Mouse (Mus musculus) stomach, embryonic 14.5 days (tissue): ENCODE data around the gene Mars. TPM values are rescaled to one million over a fixed set of nuclear protein-coding genes. Genes with fewer than 3 reads are reported as not detected.

Source experiments
- ATAC-seq: fragments of 200-750 bp; cut with Nextera tagmentation; 2 replicates; pipeline ENCODE4 v1.8.0; 2017; ENCODE audit warnings: low read depth, moderate TSS enrichment; ENCODE audit not compliant: insufficient number of reproducible peaks, insufficient read depth, low FRiP score
- H3K27ac ChIP-seq: fragments of 300-500 bp; sonication (generic); 2 replicates; pipeline ENCODE4 v1.5.1; 2014; ENCODE audit warnings: mild to moderate bottlenecking, low read length, moderate library complexity, mixed read lengths
- H3K27me3 ChIP-seq: fragments of 300-500 bp; sonication (generic); 2 replicates; pipeline ENCODE4 v1.6.1; 2014; ENCODE audit warnings: low read length, control low read depth, mixed read lengths; ENCODE audit not compliant: control insufficient read depth, insufficient read depth
- H3K36me3 ChIP-seq: fragments of 300-500 bp; sonication (generic); 2 replicates; pipeline ENCODE4 v1.6.1; 2014; ENCODE audit warnings: mild to moderate bottlenecking, control low read depth, low read length, moderate library complexity, mixed read lengths; ENCODE audit not compliant: control insufficient read depth, insufficient read depth
- H3K4me1 ChIP-seq: fragments of 300-500 bp; sonication (generic); 2 replicates; pipeline ENCODE4 v1.6.1; 2014; ENCODE audit warnings: low read length, control low read depth, mixed read lengths; ENCODE audit not compliant: control insufficient read depth, insufficient read depth
- H3K4me2 ChIP-seq: fragments of 300-500 bp; sonication (generic); replicated peaks from 2 replicates; pipeline ENCODE4 v1.6.1; 2014; ENCODE audit warnings: low read depth, low read length, control low read depth
- H3K4me3 ChIP-seq: fragments of 300-500 bp; sonication (generic); 2 replicates; pipeline ENCODE4 v1.5.1; 2014; ENCODE audit warnings: low read depth, low read length, control low read depth
- H3K9ac ChIP-seq: fragments of 300-500 bp; sonication (generic); replicated peaks from 2 replicates; pipeline ENCODE4 v1.6.1; 2014; ENCODE audit warnings: low read depth, mild to moderate bottlenecking, control low read depth, low read length, moderate library complexity, mixed read lengths
- H3K9me3 ChIP-seq: fragments of 300-500 bp; sonication (generic); 2 replicates; pipeline ENCODE4 v1.6.1; 2016; ENCODE audit warnings: low read depth, low read length, control low read depth; ENCODE audit not compliant: control insufficient read depth
- WGBS: fragments of 180-500 bp; shearing (Covaris S2); extraction: QIAGEN DNeasy Blood & Tissue Kit; methylation state at CpG from one replicate; pipeline ENCODE4 v1.1.7; 2014; 5-methylcytosine and 5-hydroxymethylcytosine counted together
- polyA plus RNA-seq: library from polyadenylated mRNA; unstranded; fragments of >200 nt; fragmentation: Nextera tagmentation; extraction: Ambion mirVana; gene quantifications from 2 replicates; pipeline ENCODE4 v1.2.1, GENCODE M21; 2014

Gene Mars
- polyA plus RNA-seq, 1 experiment from 2014 or later: 107 TPM

DNA sequence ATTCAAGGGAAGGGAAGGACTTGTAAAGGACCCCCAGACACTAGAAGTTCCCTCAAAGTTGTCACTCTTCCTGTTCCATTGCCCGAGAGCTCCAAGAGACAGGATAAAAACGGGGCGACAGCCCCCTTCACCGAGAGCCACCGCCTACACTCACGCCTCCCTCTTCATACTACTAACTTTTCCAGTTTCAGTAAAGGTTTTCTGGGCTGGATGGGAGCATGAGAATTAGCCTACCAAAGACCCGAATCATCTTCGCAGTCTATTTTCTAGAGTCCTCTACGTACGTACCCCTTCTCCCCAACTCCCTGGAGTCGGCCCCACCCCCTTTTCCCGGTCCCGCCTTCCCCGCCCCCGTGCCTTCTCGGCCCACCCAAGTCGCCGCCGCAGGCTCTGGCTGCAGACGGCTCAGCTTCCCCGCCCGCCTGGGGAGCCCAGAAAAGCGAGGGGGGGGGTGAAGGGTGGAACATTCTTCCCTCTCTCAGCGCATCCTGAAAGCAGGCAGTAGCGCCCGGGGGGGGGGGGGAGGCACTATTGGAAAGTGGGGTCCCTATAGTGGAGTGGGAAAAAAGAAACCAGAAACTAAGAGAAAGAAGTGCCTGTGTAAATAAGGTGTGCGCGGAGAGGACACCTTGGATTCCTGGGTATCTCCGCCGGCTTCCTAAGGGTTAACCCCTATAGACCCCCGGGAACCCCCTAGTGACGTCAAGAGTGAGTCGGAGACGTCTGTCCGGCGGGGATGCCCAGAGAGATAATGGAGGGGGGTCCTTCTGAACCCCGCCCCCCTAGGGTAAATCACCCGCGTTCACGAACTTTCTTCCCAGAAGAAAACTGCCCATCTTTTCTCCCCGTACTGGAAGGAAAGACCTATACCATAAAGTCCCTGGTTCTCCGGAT, 28.3 kb upstream of the Mars start:
- Histone ChIP-seq H3K4me1 (0 out of 2 replicates have a peak, but pooled peaks cover 6% of the 10 kb centered on the region), H3K36me3 (peaks cover 9% of the 10 kb centered on the region; the same call in 1 of the 2 replicates), H3K27ac (peak overlapping the region; percentile 97), H3K4me2 (peak overlapping the region; percentile 92), H3K9me3 (no peaks in the 10 kb centered on the region), H3K4me3 (peak overlapping the region; percentile 57), H3K27me3 (no peaks in the 10 kb centered on the region), H3K9ac (peak overlapping the region; percentile 57)
- under 1% methylated on average over 39 of the region's 42 CpGs for WGBS
- peak; percentile 31; the same call in 1 of the 2 replicates for ATAC-seq

DNA sequence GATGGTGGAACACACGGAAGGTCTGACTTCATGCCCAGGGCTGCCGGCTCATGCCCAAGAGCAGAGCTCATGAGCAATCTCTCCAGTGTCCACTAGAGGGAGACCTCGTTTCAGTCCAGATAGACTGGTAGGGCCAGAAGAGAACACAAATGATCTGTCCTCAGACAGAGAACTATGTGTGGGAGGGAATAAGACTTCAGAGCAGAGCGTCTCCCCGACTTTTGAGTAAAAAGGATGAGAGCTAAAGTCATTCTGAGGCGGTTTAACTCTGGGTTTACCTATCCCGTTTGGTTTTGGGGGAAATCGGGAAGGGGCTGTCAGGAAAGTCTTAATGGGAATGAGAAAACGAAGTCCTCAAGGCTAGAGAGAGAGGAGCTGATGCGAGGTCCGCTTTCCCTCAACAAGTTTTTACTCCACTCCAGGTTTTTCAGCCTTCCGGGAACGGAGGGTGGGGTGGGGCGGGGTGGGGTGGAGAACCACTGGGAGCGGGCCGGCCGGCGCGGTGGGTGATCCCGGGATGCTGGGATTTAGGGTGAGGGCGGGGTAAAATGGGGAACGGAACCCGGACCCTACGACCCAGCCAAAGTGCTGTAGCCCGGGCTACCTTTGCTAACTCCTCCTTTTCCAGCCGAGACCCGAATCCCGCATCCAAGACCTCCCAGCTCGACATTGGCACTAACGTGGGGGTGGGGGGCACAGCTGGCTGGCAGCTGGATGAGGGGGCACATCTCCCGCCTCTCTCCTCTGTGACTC, 27.5 kb upstream of the Mars start:
- Histone ChIP-seq H3K27ac (peak overlapping the region; percentile 97), H3K4me2 (peak overlapping the region; percentile 92), H3K27me3 (no peaks in the 10 kb centered on the region), H3K4me1 (0 out of 2 replicates have a peak, but pooled peaks cover 6% of the 10 kb centered on the region), H3K9ac (peak overlapping the region; percentile 57), H3K36me3 (peaks cover 9% of the 10 kb centered on the region; the same call in 1 of the 2 replicates), H3K4me3 (peak overlapping the region; percentile 57), H3K9me3 (no peaks in the 10 kb centered on the region)
- peak; percentile 79 for ATAC-seq
- under 1% methylated on average over 31 of the region's 31 CpGs for WGBS

- H3K36me3 ChIP-seq: peaks cover 11% of the 10 kb centered on the region; the same call in 1 of the 2 replicates
- no peak overlapping the region for H3K9ac ChIP-seq
- H3K4me3 ChIP-seq: no peak overlapping the region
- H3K27me3 ChIP-seq: no peaks in the 10 kb centered on the region
- 79% methylated on average over 6 of the region's 6 CpGs for WGBS
- H3K4me2 ChIP-seq: no peak overlapping the region
- no peak overlapping the region for H3K27ac ChIP-seq
- H3K9me3 ChIP-seq: no peaks in the 10 kb centered on the region
- 0 out of 2 replicates have a peak, but pooled peaks cover 6% of the 10 kb centered on the region for H3K4me1 ChIP-seq
- ATAC-seq: no peak
Measured at GRCm38 (mm10) chr10:127337536-127338099, 26.0 kb upstream of the Mars start.

GRCm38 (mm10) chr10:127336952-127337351, 25.4 kb upstream of the Mars start:
- Histone ChIP-seq H3K4me3 (no peak overlapping the region), H3K27me3 (no peaks in the 10 kb centered on the region), H3K4me2 (no peak overlapping the region), H3K9me3 (no peaks in the 10 kb centered on the region), H3K4me1 (0 out of 2 replicates have a peak, but pooled peaks cover 6% of the 10 kb centered on the region), H3K9ac (no peak overlapping the region), H3K36me3 (peaks cover 11% of the 10 kb centered on the region; the same call in 1 of the 2 replicates), H3K27ac (no peak overlapping the region)
- 68% methylated on average over 5 of the region's 5 CpGs for WGBS
- ATAC-seq: no peak

GRCm38 (mm10) chr10:127335271-127335670, 23.7 kb upstream of the Mars start:
- no peak for ATAC-seq
- Histone ChIP-seq H3K9ac (no peak overlapping the region), H3K36me3 (peaks cover 20% of the 10 kb centered on the region; the same call in 1 of the 2 replicates), H3K4me3 (no peak overlapping the region), H3K9me3 (no peaks in the 10 kb centered on the region), H3K27me3 (no peaks in the 10 kb centered on the region), H3K4me2 (no peak overlapping the region), H3K4me1 (0 out of 2 replicates have a peak, but pooled peaks cover 4% of the 10 kb centered on the region), H3K27ac (no peak overlapping the region)
- WGBS: 74% methylated on average over 1 of the region's 1 CpGs

DNA sequence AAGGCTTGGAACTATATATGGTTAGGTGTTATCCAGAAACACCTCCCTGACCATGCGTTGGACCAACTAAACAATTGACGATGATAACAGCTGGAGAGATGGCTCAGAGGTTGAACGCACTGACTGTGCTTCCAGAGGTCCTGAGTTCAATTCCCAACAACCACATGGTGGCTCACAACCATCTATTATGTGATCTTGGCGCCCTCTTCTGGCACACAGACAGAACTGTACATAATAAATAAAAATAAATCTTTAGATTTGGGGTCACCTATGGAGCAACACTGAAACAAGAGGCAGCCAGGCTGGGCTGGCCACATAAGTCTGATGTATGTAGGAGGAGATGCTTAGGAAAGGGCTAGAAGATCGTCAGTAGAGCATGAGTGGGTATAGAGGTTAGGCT, 21.6 kb upstream of the Mars start:
- peaks cover 20% of the 10 kb centered on the region; the same call in 1 of the 2 replicates for H3K36me3 ChIP-seq
- no peaks in the 10 kb centered on the region for H3K9me3 ChIP-seq
- H3K4me2 ChIP-seq: no peak overlapping the region
- ATAC-seq: no peak
- H3K27me3 ChIP-seq: 0 out of 2 replicates have a peak, but pooled peaks cover under 1% of the 10 kb centered on the region
- H3K4me1 ChIP-seq: no peaks in the 10 kb centered on the region
- H3K4me3 ChIP-seq: no peak overlapping the region
- WGBS: 65% methylated on average over 5 of the region's 5 CpGs
- H3K27ac ChIP-seq: no peak overlapping the region
- H3K9ac ChIP-seq: no peak overlapping the region

DNA sequence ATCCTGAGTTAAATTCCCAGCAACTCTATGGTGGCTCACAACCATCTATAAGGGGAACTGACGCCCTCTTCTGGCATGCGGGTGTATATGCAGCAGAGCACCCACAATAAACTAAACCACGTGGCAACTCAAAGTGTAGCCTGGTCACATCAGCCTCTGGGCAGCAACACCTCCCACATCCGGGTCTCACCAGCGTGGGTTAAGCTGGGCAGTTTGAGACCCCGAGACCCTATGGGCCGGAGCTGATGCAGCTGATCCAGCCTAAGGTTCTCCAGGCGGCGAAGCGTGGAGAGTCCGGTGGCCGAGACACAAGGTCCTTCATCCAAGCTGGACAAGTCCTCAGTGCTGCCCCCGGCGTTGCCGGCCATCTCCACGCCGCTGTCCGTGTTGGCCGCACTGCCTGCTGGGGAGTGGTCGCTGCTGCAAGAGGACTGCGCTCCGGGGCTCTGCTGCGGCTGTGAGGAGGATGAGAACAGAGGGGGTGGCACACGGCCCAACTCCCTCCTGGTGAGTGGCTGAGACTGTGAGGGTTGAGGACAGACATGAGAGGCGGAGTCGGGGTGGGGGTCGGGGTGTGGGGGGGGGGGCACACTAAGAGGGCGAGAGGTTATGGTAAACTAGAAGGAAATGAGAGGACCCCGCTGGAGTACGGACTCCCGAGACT, 20.8 kb upstream of the Mars start:
- H3K36me3 ChIP-seq: peaks cover 15% of the 10 kb centered on the region; the same call in 1 of the 2 replicates
- no peaks in the 10 kb centered on the region for H3K4me1 ChIP-seq
- H3K4me3 ChIP-seq: no peak overlapping the region
- no peak overlapping the region for H3K9ac ChIP-seq
- 53% methylated on average over 31 of the region's 31 CpGs for WGBS
- no peak overlapping the region for H3K4me2 ChIP-seq
- H3K27ac ChIP-seq: no peak overlapping the region
- no peak for ATAC-seq
- H3K27me3 ChIP-seq: 0 out of 2 replicates have a peak, but pooled peaks cover 9% of the 10 kb centered on the region
- H3K9me3 ChIP-seq: no peaks in the 10 kb centered on the region
